Comparison of ENCODE assay signal across 8 mouse cellular contexts in the genomic region with DNA sequence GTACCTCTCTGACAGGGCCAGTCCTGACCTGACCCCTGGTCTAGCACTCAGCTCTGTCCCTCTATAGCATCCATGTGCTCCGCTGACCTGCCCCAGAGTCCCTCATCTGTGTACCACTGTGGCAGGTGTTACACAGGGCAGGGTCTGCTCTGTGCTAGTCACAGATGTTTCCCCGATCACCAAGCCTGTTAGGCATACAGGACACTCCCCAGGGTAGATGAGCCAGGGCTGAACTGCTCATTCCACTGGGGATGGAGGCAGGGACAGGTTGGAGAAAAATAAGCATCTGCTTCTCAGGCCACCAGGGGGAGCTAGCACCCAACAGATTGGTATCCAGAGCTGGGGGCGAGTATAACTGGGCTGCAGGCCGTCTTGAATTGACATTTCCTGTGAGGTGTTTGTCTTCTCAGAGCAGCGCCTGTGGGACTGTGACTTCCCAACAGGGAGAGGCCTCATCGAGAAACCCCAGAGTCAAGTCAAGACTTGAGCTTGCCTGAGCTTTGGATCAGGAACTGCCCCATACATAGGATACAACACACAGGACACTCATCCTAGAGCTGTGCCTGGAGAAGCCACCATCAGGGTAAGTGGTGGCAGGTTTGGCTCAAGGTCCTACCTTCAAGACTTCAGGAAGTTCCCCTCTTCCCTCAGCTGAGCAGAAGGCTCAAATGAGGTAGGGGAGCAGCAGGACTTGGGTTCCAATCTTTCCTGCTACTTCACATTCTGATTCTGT. TPM values are rescaled to one million over a fixed set of nuclear protein-coding genes. Genes with fewer than 3 reads are reported as not detected.
A peak's percentile ranks its signal among the peaks of the same experiment; 100 is the strongest.
DNase-seq lines count a peak whose midpoint lies in the region; TF ChIP-seq lines count a peak whose summit lies in the region.

No protein-coding gene starts in this region.

- peak; percentile 93 for TF ChIP-seq CTCF in ES-Bruce4 (IDR thresholded peaks at IDR 0.05; ENCODE audit: low read depth, low read length)
- peak; percentile 65 for TF ChIP-seq CTCF in olfactory bulb, adult 2 months (IDR thresholded peaks at IDR 0.05; ENCODE audit: insufficient read depth, low read depth, low read length)

- no peak for TF ChIP-seq POLR2A in ES-Bruce4 (IDR thresholded peaks at IDR 0.05; ENCODE audit: insufficient read depth, low read length)
- TF ChIP-seq POLR2A in olfactory bulb, adult 2 months (IDR thresholded peaks at IDR 0.05; ENCODE audit: insufficient read depth, low read depth, low read length): no peak

- TF ChIP-seq EP300 in ES-Bruce4 (IDR thresholded peaks at IDR 0.05; ENCODE audit: insufficient read depth, low read depth, low read length): no peak

- 23% methylated on average over 6 of the region's 6 CpGs for WGBS in forebrain, embryonic 10.5 days
- WGBS in olfactory bulb, adult 2 months: 21% methylated on average over 6 of the region's 6 CpGs

- intact Hi-C loops in heart, postnatal 10 days (cut with DNase I): loop anchor here (2.0 to 5.0 kb wide), 4 partner anchors 46 to 229 kb away; a partner anchor contains a TSS

- no peak overlapping the region for H3K4me3 ChIP-seq in ES-Bruce4 (ENCODE audit: low read depth, low read length)
- H3K4me3 ChIP-seq in forebrain, embryonic 10.5 days: no peak overlapping the region
- H3K4me3 ChIP-seq in olfactory bulb, adult 2 months (ENCODE audit: insufficient read depth, low read depth, low read length): no peak overlapping the region

- H3K4me1 ChIP-seq in ES-Bruce4 (ENCODE audit: control insufficient read depth, insufficient read depth, low read length): no peaks in the 10 kb centered on the region
- H3K4me1 ChIP-seq in forebrain, embryonic 10.5 days: peaks cover 13% of the 10 kb centered on the region
- no peaks in the 10 kb centered on the region for H3K4me1 ChIP-seq in olfactory bulb, adult 2 months (ENCODE audit: control insufficient read depth, insufficient read depth, low read length)

- no peaks in the 10 kb centered on the region for H3K9me3 ChIP-seq in ES-Bruce4 (replicated peaks; ENCODE audit: control insufficient read depth, insufficient read depth, low read length, poor library complexity, severe bottlenecking)
- H3K9me3 ChIP-seq in forebrain, embryonic 10.5 days: no peaks in the 10 kb centered on the region

- peak; percentile 29 for DNase-seq in c-Kit-negative CD71-positive TER-119-positive erythroid progenitor cells, embryonic 14.5 days (ENCODE audit: low read depth, low spot score)
- DNase-seq in forebrain, embryonic 10.5 days (ENCODE audit: extremely low spot score, low spot score): peak; percentile 79
- peak; percentile 82 to 90 for DNase-seq in heart, postnatal 10 days
- peak; percentile 91 to 92 for DNase-seq in kidney, postnatal 4 days
- peak; percentile 70 to 77 for DNase-seq in lung, adult 18-20 months
- peak; percentile 49 for DNase-seq in testis, postnatal 14 days (ENCODE audit: low spot score)

- no peak overlapping the region for H3K9ac ChIP-seq in ES-Bruce4 (ENCODE audit: low read depth, poor library complexity, severe bottlenecking)

- H3K27me3 ChIP-seq in ES-Bruce4 (ENCODE audit: control insufficient read depth, insufficient read depth, low read length, poor library complexity, severe bottlenecking): no peaks in the 10 kb centered on the region
- H3K27me3 ChIP-seq in forebrain, embryonic 10.5 days (ENCODE audit: poor library complexity, severe bottlenecking): peaks cover 10% of the 10 kb centered on the region; the same call in 1 of the 2 replicates

- no peaks in the 10 kb centered on the region for H3K36me3 ChIP-seq in ES-Bruce4 (ENCODE audit: control insufficient read depth, insufficient read depth, low read length, poor library complexity, severe bottlenecking)
- H3K36me3 ChIP-seq in forebrain, embryonic 10.5 days (replicated peaks): no peaks in the 10 kb centered on the region

- H3K27ac ChIP-seq in ES-Bruce4 (ENCODE audit: insufficient read depth, low read length): no peak overlapping the region
- no peak overlapping the region for H3K27ac ChIP-seq in forebrain, embryonic 10.5 days
- H3K27ac ChIP-seq in olfactory bulb, adult 2 months (ENCODE audit: insufficient read depth, low read depth, low read length): no peak overlapping the region

RNA-seq across cellular contexts. Expression of a gene that starts 17.9 kb away (rescaled TPM):
- 15.0 and 15.9 TPM in 2 replicates for polyA plus RNA-seq in ES-Bruce4 (2011; ENCODE audit: insufficient read depth, insufficient read length, low read depth, missing spikeins)
- polyA plus RNA-seq in forebrain, embryonic 10.5 days (2016; fragmentation: Nextera tagmentation; extraction: Ambion mirVana): 2.1 and 2.9 TPM in 2 replicates
- total RNA-seq in heart, postnatal 10 days (2021): 1 to 10 TPM; 5.7 to 9.1 TPM
- polyA plus RNA-seq in olfactory bulb, adult 2 months (2012; ENCODE audit: insufficient read depth, insufficient read length, low replicate concordance, missing spikeins): not detected in 2 replicates

RNA-seq across cellular contexts. Expression of a gene that starts 46.2 kb away (rescaled TPM):
- polyA plus RNA-seq in ES-Bruce4 (2011; ENCODE audit: insufficient read depth, insufficient read length, low read depth, missing spikeins): 1.2 and 1.6 TPM in 2 replicates
- polyA plus RNA-seq in forebrain, embryonic 10.5 days (2016; fragmentation: Nextera tagmentation; extraction: Ambion mirVana): 1.7 and 1.9 TPM in 2 replicates
- total RNA-seq in heart, postnatal 10 days (2021): 1 to 10 TPM; 4.1 to 4.5 TPM
- not detected in 2 replicates for polyA plus RNA-seq in olfactory bulb, adult 2 months (2012; ENCODE audit: insufficient read depth, insufficient read length, low replicate concordance, missing spikeins)

RNA-seq across cellular contexts. Expression of a gene that starts 54.5 kb away (rescaled TPM):
- 36.1 and 40.5 TPM in 2 replicates for polyA plus RNA-seq in ES-Bruce4 (2011; ENCODE audit: insufficient read depth, insufficient read length, low read depth, missing spikeins)
- 215 and 218 TPM in 2 replicates for polyA plus RNA-seq in forebrain, embryonic 10.5 days (2016; fragmentation: Nextera tagmentation; extraction: Ambion mirVana)
- total RNA-seq in heart, postnatal 10 days (2021): 10 to 100 TPM; 12.3 to 14.4 TPM
- not detected in 2 replicates for polyA plus RNA-seq in olfactory bulb, adult 2 months (2012; ENCODE audit: insufficient read depth, insufficient read length, low replicate concordance, missing spikeins)

RNA-seq across cellular contexts. Expression of a gene that starts 54.6 kb away (rescaled TPM):
- polyA plus RNA-seq in ES-Bruce4 (2011; ENCODE audit: insufficient read depth, insufficient read length, low read depth, missing spikeins): 290 and 300 TPM in 2 replicates
- polyA plus RNA-seq in forebrain, embryonic 10.5 days (2016; fragmentation: Nextera tagmentation; extraction: Ambion mirVana): 362 and 373 TPM in 2 replicates
- total RNA-seq in heart, postnatal 10 days (2021): 100 to 1,000 TPM; 145 TPM
- polyA plus RNA-seq in olfactory bulb, adult 2 months (2012; ENCODE audit: insufficient read depth, insufficient read length, low replicate concordance, missing spikeins): not detected in 2 replicates

Comparison
In these comparisons a context has a peak if more than half of its experiments do, and no peak if none do; other contexts are left out.
1. DNase-seq: peak in every context shown above with its lines; median percentile 92 in kidney, postnatal 4 days; 86 in heart, postnatal 10 days; 79 in forebrain, embryonic 10.5 days; 74 in lung, adult 18-20 months; 49 in testis, postnatal 14 days; 29 in c-Kit-negative CD71-positive TER-119-positive erythroid progenitor cells, embryonic 14.5 days.
2. RNA of a gene that starts 54.5 kb away (polyA plus RNA-seq): 215 to 218 TPM in forebrain, embryonic 10.5 days and 36.1 to 40.5 TPM in ES-Bruce4; not detected in olfactory bulb, adult 2 months; every median in the first group is over 10 times any median in the second.